Mouse (Mus musculus): ENCODE measurements around the gene Pde11a.

DNA sequence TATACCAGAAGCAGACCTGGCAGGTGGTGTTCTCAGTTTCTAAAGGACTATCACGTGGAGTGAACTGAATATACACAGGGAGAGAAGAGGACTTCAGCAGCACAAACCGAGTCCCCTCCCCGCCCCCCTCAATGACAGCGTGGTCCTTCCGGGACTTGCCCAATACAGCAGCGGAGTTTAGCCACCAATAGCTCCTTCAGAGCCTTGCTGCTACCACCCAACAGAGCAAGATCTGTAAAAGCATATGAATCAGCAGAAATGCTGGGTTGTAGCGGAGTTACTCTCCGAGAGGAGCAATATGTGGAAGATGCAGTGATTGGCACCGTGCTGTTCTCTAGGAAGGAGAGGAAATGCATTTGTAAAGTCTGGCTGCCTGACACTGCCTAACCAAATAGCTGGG, 238.0 kb downstream of the Pde11a start:
- no peak for TF ChIP-seq CTCF (IDR thresholded peaks at IDR 0.05; ENCODE audit: insufficient read depth, low read length)
- TF ChIP-seq POLR2A (IDR thresholded peaks at IDR 0.05; ENCODE audit: borderline replicate concordance, extremely low read depth, low read depth, low read length): no peak
